Mouse (Mus musculus) forebrain, embryonic 15.5 days (tissue): Measurements from ENCODE around the gene Olfr1511. TPM values are rescaled to one million over a fixed set of nuclear protein-coding genes. Genes with fewer than 3 reads are reported as not detected.
"Not testable (repeated sequence)": the region's sequence is repeated elsewhere in the genome, so short reads cannot be mapped to it uniquely, and the experiment has no call there.

ENCODE experiments used
- ATAC-seq: fragments of 200-750 bp; cut with Nextera tagmentation; replicated peaks from 2 replicates; pipeline ENCODE4 v1.8.0; 2017; ENCODE audit warnings: mild to moderate bottlenecking, moderate TSS enrichment, moderate library complexity
- H3K27ac ChIP-seq: fragments of 300-500 bp; sonication (generic); replicated peaks from 2 replicates; pipeline ENCODE4 v1.5.1; 2015; ENCODE audit warnings: mild to moderate bottlenecking, inconsistent platforms
- H3K27me3 ChIP-seq: fragments of 300-500 bp; sonication (generic); 2 replicates; pipeline ENCODE4 v1.6.1; 2015; ENCODE audit warnings: inconsistent platforms
- H3K36me3 ChIP-seq: fragments of 300-500 bp; sonication (generic); 2 replicates; pipeline ENCODE4 v1.6.1; 2015; ENCODE audit warnings: mild to moderate bottlenecking, inconsistent platforms
- H3K4me1 ChIP-seq: fragments of 300-500 bp; sonication (generic); 2 replicates; pipeline ENCODE4 v1.6.1; 2015; ENCODE audit warnings: inconsistent platforms
- H3K4me2 ChIP-seq: fragments of 300-500 bp; sonication (generic); replicated peaks from 2 replicates; pipeline ENCODE4 v1.6.1; 2015; ENCODE audit warnings: mild to moderate bottlenecking, inconsistent platforms
- H3K4me3 ChIP-seq: fragments of 300-500 bp; sonication (generic); 2 replicates; pipeline ENCODE4 v1.5.1; 2015; ENCODE audit warnings: mild to moderate bottlenecking, inconsistent platforms
- H3K9ac ChIP-seq: fragments of 300-500 bp; sonication (generic); replicated peaks from 2 replicates; pipeline ENCODE4 v1.6.1; 2015; ENCODE audit warnings: mild to moderate bottlenecking, inconsistent platforms
- H3K9me3 ChIP-seq: fragments of 300-500 bp; sonication (generic); 2 replicates; pipeline ENCODE4 v1.6.1; 2016; ENCODE audit warnings: inconsistent platforms
- WGBS: fragments of 180-500 bp; shearing (Covaris S2); methylation state at CpG from one replicate; pipeline ENCODE4 v1.1.7; 2015; ENCODE audit warnings: mixed read lengths; 5-methylcytosine and 5-hydroxymethylcytosine counted together
- polyA plus RNA-seq: library from polyadenylated mRNA; unstranded; fragments of >200 nt; fragmentation: Nextera tagmentation; extraction: Ambion mirVana; gene quantifications from 2 replicates; pipeline ENCODE4 v1.2.1, GENCODE M21; 2015

Gene Olfr1511
- polyA plus RNA-seq, result not detected in 2 replicates

GRCm38 (mm10) chr14:52397279-52397678 is at the start of gene Olfr1511:
Olfr1511 (minus strand) TSS chr14:52397379.
- ATAC-seq, result no peak
- H3K27ac ChIP-seq, result no peak within 1 kb of the TSS
- 87% methylated on average over 4 of the region's 4 CpGs for WGBS

GRCm38 (mm10) chr14:52442690-52443089 is 45.5 kb upstream of the Olfr1511 start, which contains the start of gene Olfr1509:
Olfr1509 (plus strand) TSS chr14:52442990.
- Histone ChIP-seq H3K4me1 (no peaks in the 10 kb centered on the region), H3K9ac (no peak within 1 kb of the TSS), H3K4me2 (no peak within 1 kb of the TSS), H3K36me3 (no peaks in the 10 kb centered on the region), H3K9me3 (no peaks in the 10 kb centered on the region), H3K4me3 (no peak within 1 kb of the TSS), H3K27ac (no peak within 1 kb of the TSS), H3K27me3 (no peaks in the 10 kb centered on the region)
- ATAC-seq, result no peak

More at GRCm38 (mm10) chr14:52397279-52397678, at the start of gene Olfr1511:
- no peak within 1 kb of the TSS for H3K9ac ChIP-seq
- H3K4me1 ChIP-seq, result no peaks in the 10 kb centered on the region
- no peak within 1 kb of the TSS for H3K4me2 ChIP-seq
- no peaks in the 10 kb centered on the region for H3K9me3 ChIP-seq
- no peaks in the 10 kb centered on the region for H3K27me3 ChIP-seq
- H3K36me3 ChIP-seq, result no peaks in the 10 kb centered on the region
- no peak within 1 kb of the TSS for H3K4me3 ChIP-seq

DNA sequence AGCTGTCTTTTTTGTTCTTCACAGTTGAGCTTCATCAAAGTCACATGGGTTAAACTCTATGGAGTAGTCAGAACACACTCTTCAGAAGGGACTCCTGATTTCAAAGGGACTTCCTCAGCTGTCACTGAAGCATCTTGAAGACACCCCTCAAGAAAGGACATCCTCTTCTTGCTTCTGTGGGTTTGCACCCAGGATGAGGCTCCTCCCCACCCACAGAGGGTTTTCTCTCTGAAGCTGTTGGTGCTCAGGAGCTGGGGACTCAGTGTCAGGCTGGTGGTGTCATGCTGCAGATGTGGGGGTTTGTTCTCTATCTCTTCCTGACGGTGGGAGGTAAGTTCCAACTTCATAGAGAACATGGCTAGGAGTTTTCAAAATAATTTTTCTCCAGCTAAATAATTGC is 30.5 kb upstream of the Olfr1511 start:
- Histone ChIP-seq H3K4me1 (no peaks in the 10 kb centered on the region), H3K27me3 (no peaks in the 10 kb centered on the region), H3K4me2 (no peak overlapping the region), H3K4me3 (no peak overlapping the region), H3K27ac (no peak overlapping the region), H3K36me3 (no peaks in the 10 kb centered on the region), H3K9me3 (no peaks in the 10 kb centered on the region), H3K9ac (no peak overlapping the region)
- ATAC-seq, result no peak
- WGBS, result 85% methylated on average over 1 of the region's 1 CpGs

DNA sequence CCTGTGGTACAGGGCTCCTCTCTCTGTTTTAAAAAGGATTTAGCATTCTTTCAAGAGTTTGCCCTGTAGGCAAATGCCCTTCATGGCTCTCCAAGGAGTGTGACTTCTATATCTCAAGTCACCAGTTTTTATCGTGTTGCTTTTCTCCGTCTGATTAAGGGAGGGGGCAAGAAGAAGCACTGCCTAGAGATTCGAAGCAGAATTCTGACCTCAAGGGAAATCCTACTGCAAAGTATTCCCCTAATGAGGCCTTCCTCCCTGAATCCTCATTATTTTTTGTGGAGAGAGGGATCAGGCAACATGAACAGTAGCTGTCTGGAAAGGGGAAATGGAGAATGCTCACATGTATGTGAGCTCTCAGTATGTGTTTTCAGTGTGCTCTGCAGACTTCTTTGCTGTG is 17.1 kb upstream of the Olfr1511 start, which contains the start of gene Olfr1510:
TSS of gene Olfr1510 (minus strand) at position 101 of the 400 bp plus-strand sequence.
- Histone ChIP-seq H3K4me1 (no peaks in the 10 kb centered on the region), H3K9me3 (no peaks in the 10 kb centered on the region), H3K4me2 (no peak within 1 kb of the TSS), H3K27ac (no peak within 1 kb of the TSS), H3K9ac (no peak within 1 kb of the TSS), H3K27me3 (no peaks in the 10 kb centered on the region), H3K36me3 (no peaks in the 10 kb centered on the region), H3K4me3 (no peak within 1 kb of the TSS)
- 84% methylated on average over 3 of the region's 3 CpGs for WGBS
- no peak for ATAC-seq

DNA sequence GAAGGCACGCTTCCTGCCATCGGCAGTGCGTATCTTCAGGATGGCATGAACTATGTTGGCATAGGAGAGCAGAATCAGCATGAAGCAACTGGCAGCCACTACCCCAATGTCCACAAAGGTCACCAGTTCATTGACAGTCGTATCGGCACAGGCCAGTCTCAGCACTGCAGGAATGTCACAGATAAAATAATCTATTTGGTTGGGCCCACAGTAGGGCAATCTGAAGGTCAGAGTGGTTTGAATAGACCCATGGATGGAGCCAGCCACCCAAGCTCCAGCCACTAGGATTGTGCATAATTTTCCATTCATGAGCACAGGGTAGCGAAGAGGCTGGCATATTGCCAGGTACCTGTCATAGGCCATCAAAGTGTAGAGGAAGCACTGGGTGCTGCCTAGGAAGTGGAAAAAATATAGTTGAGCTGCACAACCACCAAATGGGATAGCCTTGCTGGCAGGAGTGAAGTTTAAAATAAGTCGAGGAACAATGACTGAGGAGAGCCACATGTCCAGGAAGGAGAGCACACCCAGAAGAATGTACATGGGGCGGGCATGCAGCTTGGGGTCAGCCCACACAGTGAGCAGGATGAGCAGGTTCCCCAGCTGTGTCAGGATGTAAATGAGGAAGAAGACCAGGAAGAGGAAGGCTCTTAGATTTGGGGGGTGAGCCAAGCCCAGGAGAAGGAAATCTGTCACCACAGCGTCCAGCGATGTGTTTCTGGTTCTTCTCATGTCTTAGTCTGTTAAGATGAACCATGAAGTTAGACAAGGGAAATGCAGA is 13.2 kb upstream of the Olfr1511 start:
- not testable (repeated sequence) for H3K27me3 ChIP-seq, H3K36me3 ChIP-seq, H3K4me1 ChIP-seq, H3K4me2 ChIP-seq, H3K9ac ChIP-seq, H3K9me3 ChIP-seq, H3K4me3 ChIP-seq, H3K27ac ChIP-seq
- 79% methylated on average over 8 of the region's 10 CpGs for WGBS
- 0 out of 2 replicates have a peak, but pooled peaks have one; percentile 43 for ATAC-seq

- not testable (repeated sequence) for H3K27me3 ChIP-seq, H3K9ac ChIP-seq, H3K4me2 ChIP-seq, H3K4me3 ChIP-seq, H3K9me3 ChIP-seq, H3K27ac ChIP-seq, H3K36me3 ChIP-seq, H3K4me1 ChIP-seq, ATAC-seq
- 92% methylated on average over 9 of the region's 9 CpGs for WGBS
Measured at GRCm38 (mm10) chr14:52390084-52390848, 6.9 kb downstream of the Olfr1511 start.

GRCm38 (mm10) chr14:52379068-52379467 is 18.1 kb downstream of the Olfr1511 start, which contains the start of gene Olfr1512:
Olfr1512 (minus strand) TSS chr14:52379168.
- Histone ChIP-seq H3K36me3 (no peaks in the 10 kb centered on the region), H3K4me3 (no peak within 1 kb of the TSS), H3K4me1 (no peaks in the 10 kb centered on the region), H3K27ac (no peak within 1 kb of the TSS), H3K9me3 (no peaks in the 10 kb centered on the region), H3K27me3 (no peaks in the 10 kb centered on the region), H3K4me2 (no peak within 1 kb of the TSS), H3K9ac (no peak within 1 kb of the TSS)
- 76% methylated on average over 2 of the region's 2 CpGs for WGBS
- no peak for ATAC-seq

GRCm38 (mm10) chr14:52368741-52369140 is 28.4 kb downstream of the Olfr1511 start:
- Histone ChIP-seq H3K9ac (no peak overlapping the region), H3K36me3 (no peaks in the 10 kb centered on the region), H3K9me3 (no peaks in the 10 kb centered on the region), H3K4me2 (no peak overlapping the region), H3K4me1 (no peaks in the 10 kb centered on the region), H3K27ac (no peak overlapping the region), H3K4me3 (no peak overlapping the region), H3K27me3 (no peaks in the 10 kb centered on the region)
- no peak for ATAC-seq
- 90% methylated on average over 3 of the region's 3 CpGs for WGBS

GRCm38 (mm10) chr14:52356308-52356707 is 40.9 kb downstream of the Olfr1511 start, which contains the start of gene Olfr1513:
Olfr1513 (minus strand) TSS chr14:52356408.
- H3K4me2 ChIP-seq, result no peak within 1 kb of the TSS
- no peaks in the 10 kb centered on the region for H3K36me3 ChIP-seq
- H3K4me1 ChIP-seq, result no peaks in the 10 kb centered on the region
- no peaks in the 10 kb centered on the region for H3K27me3 ChIP-seq
- H3K9me3 ChIP-seq, result no peaks in the 10 kb centered on the region
- no peak within 1 kb of the TSS for H3K9ac ChIP-seq
- WGBS, result 80% methylated on average over 4 of the region's 4 CpGs
- no peak within 1 kb of the TSS for H3K4me3 ChIP-seq
- no peak within 1 kb of the TSS for H3K27ac ChIP-seq
- no peak for ATAC-seq

Other genes with a start within 250 kb of the Olfr1511 start
- 56.1 and 58.9 TPM in 2 replicates for gene Supt16, start 200.0 kb downstream of the Olfr1511 start, polyA plus RNA-seq
- gene Chd8, start 139.6 kb downstream of the Olfr1511 start, polyA plus RNA-seq, result 39.7 and 47.9 TPM in 2 replicates
- 59.5 and 62.9 TPM in 2 replicates for gene Tox4, start 118.2 kb downstream of the Olfr1511 start, polyA plus RNA-seq
- 44.4 and 44.8 TPM in 2 replicates for gene Rab2b, start 117.8 kb downstream of the Olfr1511 start, polyA plus RNA-seq
- 51.4 and 57.1 TPM in 2 replicates for gene Mettl3, start 92.3 kb downstream of the Olfr1511 start, polyA plus RNA-seq
- 29.6 and 31.7 TPM in 2 replicates for gene Sall2, start 68.6 kb downstream of the Olfr1511 start, polyA plus RNA-seq
- not detected in 2 replicates for gene Olfr1513, start 41.0 kb downstream of the Olfr1511 start, polyA plus RNA-seq
- not detected in 2 replicates for gene Olfr1512, start 18.2 kb downstream of the Olfr1511 start, polyA plus RNA-seq
- gene Olfr1510, start 17.0 kb upstream of the Olfr1511 start, polyA plus RNA-seq, result not detected in 2 replicates
- gene Olfr1509, start 45.6 kb upstream of the Olfr1511 start, polyA plus RNA-seq, result not detected in 2 replicates
- not detected in 2 replicates for gene Olfr1508, start 70.1 kb upstream of the Olfr1511 start, polyA plus RNA-seq
- gene Olfr1507, start 98.4 kb upstream of the Olfr1511 start, polyA plus RNA-seq, result not detected in 2 replicates